Mouse (Mus musculus) lung, postnatal 14 days (tissue): ENCODE data around the gene Kif3a.

Source experiments
- DNase-seq: peaks from one replicate; pipeline ENCODE4 v3.0.0; 2021

The Kif3a gene

DNA sequence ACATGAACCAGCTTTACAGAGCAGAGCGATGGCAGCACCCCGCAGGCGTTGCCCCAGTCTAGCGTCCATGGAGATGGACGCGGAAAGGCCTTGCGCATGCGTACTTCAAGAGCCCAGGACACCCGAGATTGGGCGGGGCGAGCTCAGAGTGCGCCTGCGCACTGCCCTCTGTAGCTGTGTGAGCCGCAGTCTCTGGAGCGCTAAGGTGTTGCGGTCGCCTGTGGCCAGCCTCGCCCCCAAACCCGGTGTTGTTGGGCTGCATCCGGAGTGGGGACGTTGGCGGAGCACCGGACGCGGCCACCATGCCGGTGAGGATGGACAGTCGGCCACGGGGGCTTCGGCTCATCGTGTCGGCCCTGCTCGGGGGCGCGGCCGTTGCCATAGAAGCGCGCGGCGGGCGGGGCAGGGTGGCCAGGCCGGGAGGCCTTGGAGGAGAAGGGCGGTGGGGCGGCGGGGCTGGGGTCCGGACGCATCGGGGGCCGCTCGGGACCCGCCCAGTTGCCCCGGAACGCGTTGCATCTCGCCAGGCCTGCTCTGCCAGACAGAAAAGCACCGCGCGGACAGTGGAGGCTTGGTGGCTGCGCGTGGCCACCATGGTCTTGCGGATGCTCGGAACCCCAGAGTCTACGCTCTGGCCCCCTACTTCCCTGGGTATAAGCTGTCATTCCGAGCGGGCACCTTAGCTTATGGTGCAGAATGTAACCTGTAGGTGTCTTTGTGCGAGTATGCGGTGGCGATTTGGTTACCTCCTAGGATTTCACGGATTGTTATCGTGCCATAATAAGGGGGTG lies at the start of gene Kif3a:
TSS of gene Kif3a (plus strand) at position 156 of the 791 bp plus-strand sequence.
- peak; percentile 95 for DNase-seq

DNA sequence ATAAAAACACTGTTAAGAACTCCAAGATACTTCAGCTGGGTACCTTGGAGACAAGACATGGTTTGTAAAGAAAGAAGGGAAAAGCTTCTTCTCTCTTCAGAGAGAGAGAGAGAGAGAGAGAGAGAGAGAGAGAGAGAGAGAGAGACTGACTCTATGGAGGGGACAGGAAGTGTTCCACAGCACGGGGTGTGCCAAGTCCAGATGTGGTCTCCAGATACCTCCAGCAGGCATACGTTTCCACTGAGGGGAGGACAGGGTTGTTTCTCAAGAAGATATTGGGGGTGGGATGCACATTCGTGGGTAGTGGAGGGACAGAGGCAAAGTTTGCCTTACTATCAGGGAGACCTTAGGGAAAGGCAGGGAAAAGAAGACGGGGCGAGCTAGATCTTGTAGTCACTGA lies 48.4 kb upstream of the Kif3a start:
- DNase-seq, result no peak

DNA sequence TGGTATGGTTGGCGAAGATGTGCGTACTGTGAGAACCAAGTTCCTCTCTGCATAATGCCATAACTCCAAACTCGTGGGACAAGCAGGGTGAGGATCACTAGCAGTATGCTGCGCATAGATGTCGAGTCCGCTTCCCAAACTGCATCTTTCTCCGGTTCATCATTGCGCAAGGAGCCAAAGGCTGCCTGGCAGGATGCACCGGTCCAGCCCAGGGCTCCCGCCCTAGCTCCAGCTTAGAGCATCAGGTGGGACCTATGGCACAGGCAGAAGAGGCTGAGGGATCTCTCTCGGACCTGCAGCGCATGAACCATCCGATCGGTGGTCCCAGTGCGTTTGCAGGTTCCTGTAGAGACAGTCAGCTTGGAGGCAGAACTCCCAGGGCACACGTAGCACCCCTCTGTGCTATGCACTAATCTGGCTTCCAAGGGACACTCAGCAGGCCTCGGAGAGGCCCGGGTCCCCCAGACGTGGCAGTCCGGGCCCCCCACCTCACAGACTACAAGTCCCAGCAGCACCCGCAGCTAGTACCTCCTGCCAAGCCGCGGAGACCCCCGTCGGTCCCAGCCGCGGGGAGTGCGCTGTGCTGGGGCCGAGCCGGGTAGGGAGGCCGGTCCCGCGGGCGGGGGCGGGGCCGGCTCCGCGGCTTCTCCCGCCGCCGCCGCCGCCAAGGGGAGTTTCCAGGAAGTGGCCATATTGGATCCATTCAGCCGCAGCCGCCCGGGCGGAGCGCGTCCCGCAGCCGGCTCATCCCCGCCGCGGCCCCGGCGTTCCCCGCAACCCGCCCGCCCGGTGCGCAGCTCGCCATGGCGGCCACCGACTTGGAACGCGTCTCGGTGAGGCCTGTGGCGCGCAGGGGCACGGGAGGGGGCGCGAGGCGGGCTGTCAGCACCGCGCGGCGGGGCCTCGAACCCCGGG lies 47.7 kb upstream of the Kif3a start, which contains the start of gene Sept8:
TSS of gene Sept8 (plus strand) at position 51 of the 915 bp plus-strand sequence.
- DNase-seq, result peak; percentile 68

DNA sequence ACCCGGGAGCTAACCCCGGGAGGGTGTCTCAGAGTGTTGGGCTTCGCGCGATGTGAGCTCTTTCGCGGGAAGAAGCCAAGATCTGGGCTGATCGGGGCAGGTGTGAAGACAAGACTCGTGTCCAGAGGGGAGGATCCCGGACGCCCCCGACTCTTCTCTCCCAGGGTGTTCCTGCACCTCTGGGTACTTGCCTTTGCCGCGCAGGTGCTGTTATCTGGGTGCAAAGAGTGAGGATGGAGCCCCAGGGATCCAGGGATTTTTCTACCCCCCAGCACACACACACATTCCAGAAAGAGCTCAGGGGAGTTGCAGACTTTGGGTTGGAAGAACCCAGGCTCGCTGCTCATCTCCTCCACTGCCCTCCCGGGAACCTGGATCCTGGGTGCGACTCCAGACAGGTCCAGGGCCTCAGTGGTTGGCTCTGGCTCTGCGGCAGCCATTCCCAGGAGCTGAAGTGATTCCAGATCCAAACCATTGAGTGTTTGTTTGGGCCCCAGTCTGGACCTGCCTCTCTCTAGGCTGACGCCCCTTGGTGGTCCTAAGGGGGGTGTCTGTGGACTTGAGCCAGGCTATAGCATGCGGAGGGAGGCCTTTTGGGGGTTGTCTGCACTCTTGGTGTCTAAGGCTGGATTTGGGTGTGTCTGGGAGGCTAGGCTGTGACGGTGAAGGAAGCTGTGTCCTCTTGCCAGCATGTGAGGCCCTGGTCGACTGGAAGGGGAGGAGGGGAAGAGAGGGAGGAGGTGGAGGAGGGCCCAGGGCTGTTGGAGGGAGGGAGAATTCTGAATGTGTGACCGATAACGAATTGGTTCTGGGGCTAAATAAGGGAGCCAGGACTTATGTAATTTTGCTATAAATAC lies 46.8 kb upstream of the Kif3a start:
- peak; percentile 67 for DNase-seq

DNA sequence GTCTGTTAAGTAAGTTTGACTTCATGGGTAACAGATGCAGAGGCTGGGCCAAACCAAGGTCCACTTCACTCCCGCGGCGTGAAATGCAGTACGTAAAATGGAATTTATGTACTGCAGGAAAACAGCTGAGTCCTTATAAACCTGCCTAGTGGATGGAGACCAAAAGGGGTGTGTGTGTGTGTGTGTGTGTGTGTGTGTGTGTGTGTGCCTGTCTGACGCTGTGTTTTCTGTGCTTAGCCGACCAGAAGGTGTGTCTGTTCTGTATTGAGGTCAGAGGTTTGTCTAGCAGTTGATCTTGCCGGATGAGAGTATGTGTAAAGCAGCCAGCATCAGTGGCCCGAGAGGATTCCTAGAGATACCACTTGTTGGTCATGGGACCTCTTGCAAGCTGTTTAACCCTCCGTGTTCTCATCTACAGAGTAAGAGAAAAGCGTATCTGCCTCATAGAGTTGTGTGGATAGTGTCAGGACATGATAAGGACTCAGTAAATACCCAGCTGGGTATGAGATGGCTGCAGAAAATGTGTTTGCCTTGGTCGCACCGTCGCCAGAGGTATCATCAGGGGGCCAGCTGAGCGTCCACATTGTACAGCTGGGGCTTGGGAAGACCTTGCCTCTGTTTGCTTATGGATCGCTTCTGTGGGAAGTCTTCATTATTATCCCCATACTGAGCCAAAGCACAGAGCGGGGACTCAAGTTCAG lies 45.9 kb upstream of the Kif3a start:
- DNase-seq, result no peak

DNA sequence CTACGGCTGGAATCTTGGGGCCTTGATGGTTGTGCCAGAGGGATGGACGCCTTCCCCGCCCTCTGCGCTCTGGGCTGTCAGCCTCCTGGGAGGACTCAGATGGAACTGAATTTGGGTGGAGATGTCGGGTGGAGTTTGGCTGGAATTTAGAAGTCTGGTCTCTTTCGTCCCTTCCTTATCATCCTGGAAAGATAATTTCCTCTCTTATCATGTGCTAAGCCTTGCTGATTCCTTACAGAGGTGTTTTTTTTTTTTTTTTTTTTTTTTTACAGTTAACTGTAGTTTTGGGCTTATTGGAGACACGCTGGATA lies 45.4 kb upstream of the Kif3a start:
- DNase-seq, result no peak

DNA sequence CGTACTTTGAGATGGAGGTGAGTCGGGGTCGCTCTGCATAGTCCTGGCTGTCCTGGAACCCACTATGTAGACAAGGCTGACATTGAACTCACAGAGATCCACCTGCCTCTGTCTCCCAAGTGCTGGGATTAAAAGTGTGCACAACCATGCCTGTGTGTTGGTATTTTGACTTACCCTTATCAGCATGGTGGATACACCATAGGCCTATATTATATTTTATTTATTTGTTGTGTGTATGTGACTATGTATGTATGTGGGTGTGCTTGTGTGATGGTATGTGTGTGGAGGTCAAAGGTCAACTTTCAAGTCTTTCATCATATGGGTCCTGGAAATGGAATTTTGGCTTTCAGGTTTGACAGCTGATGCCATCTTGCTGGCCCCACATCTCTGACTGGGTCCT lies 44.8 kb upstream of the Kif3a start:
- DNase-seq, result no peak

DNA sequence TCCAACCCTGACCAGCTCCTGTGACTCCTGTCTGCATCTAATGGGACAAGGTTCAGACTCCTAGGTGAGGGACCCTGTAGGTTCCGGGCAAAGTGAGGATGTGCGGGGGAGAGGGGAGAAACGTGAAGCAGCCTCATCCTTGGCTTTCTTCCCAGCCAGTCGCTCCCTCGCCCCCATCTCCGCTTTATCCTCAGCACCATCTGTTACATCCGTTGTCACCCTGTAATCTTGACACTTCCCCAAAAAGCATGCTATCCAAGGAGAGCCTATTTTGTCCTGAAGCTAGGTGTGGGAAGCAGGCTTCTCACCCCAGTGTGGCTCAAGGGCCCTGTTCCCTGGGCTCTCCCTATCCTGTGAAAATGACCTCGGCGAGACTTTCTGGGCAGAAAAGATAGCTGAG lies 44.2 kb upstream of the Kif3a start:
- no peak for DNase-seq

DNA sequence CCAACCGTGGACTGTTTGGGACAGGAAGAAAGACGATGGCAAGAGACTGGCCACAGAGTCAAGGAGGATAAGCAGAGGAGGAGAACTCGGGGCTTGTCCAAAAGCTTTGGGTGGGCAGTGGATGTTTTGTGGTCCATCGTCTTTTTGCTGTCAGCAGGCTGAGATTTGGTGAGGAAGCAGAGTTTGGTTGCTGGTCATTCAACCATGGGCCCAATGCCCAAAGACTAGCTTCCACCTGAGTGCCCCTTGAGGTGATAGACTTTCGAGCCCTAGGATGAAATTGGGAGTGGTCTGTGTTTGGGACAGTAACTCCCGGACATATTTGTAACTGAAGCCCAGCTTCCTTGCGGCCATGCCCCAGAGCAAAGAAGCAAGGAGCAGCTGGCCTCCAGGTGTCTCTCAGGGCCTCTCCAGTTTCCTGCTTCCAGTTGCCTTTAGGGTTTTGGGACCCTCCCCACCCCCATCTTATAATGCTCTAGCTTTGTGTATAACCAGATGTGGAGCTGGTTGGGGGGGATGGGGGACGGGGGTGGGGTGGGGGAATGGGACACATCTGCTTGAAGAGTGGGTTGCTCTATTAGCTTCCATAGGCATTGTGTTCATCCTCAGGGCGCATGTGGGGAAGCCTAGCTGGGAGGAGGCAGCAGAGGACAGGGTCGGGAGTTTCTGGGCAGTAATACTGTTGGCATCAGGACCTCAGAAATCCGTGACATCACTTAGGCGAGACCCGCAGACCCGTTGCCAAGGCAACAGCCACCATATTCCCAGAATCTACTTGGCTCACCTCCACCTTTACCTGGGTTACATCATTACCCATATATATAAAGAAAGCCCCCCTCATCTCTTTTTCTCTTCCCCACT lies 43.4 kb upstream of the Kif3a start:
- DNase-seq, result no peak

DNA sequence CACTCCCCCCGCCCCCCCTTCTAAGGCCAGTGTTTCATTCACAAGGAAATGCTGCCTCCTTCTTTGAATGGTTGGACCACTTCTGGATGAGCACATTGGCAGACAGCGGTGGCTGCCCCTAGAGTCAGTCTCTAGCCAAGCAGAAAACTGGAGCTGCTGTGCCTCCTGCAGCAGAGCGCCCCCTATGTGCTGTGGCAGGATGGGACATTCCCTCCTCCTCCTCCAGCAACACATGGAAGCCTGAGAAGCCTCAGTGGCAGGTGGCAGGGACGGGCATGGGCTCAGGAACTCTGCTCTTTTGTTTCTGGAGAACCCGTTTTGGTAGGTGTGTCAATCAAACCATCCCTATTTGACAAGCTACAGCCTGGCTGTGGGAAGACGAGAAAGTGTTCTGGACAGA lies 42.3 kb upstream of the Kif3a start:
- DNase-seq, result peak; percentile 46

DNA sequence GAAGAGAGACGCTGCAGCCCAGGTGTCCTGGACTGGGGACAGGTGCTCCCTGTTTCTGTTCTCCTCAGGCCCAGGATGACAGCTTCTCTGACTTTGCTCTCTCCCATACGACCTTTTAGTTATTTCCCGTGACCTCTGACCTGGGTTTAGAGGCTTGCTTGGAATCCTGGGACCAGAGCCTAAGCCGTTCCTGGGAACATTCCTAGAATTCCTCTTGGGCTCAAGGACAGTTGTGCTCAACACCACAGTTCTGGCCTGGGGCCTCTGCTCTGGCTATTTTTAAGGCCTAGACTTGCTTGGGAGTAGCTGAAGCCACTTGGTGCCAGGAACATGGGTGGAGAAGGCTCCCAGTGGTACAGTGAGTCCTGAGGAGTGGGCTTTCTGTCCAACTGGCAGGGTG lies 41.7 kb upstream of the Kif3a start:
- peak; percentile 61 for DNase-seq

DNA sequence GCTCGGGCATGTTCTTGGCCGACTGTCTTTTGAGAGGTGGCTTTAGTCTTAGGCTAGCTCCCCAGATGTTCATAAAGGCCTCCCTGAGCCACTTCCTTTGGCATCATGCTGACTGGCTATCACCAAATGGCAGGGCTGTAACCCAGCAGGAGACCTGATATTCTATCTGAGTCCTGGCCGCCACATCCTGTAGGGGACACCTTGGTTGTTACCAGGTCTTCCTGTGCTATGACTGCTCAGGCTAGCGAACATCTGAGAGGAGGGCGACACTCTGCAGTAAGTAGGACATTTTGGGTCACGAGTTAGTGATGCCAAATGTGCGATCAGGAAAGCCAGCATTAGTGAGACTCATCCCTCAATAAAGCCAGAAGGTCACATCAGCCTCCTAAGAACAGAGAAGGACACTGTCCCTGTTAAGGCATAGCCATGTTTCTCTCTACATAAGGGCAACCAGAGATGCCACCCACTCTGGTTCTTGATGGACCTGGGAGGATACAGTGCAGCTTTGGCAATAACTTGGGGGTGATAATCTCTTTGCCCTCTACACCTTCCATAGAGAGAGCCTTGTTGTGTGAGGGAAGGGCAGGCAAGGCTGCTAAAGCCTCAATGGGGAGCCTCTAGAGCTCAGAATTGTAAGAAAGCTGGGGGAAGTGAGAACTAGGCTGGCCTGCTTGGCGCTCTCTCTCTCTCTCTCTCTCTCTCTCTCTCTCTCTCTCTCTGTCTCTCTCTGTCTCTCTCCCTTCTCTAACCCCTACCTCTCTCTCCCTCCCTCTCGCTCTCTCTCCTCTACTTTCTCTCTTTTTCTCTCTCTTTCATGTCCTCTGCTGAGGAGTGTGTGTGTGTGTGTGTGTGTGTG lies 38.6 kb upstream of the Kif3a start:
- no peak for DNase-seq

DNA sequence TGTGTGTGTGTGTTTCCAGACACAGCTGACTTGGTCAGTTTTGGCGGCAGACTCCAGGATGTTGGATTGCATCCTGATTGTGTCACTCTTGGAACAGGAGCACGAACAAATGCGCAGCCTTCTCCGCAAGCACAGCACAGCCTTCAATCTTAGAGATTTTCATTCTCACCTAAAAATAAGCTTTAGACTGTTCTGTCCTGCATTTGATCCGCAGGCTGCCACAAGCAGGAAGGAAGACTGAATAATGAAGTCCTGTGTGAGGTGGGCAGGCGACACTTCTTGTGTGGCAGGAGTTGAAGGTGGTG lies 38.0 kb upstream of the Kif3a start:
- peak; percentile 68 for DNase-seq

DNA sequence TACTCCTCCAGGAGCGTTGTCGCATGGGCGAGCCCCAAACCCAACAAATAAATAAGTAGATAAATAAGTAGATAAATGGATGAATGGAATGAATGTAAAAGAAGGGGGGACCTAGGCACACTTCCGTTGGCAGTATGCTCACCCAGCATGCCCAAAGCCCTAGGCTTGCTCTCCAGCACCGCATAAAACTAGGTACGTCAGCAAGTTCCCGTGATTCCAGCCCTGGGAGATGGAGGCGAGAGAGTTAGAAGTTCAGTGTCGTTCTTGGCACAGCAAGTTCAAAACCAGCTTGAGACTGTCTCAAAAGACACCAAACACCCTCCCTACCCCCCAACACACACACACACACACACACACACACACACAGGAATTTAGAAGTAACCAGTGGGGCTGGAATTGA lies 37.2 kb upstream of the Kif3a start:
- DNase-seq, result no peak

DNA sequence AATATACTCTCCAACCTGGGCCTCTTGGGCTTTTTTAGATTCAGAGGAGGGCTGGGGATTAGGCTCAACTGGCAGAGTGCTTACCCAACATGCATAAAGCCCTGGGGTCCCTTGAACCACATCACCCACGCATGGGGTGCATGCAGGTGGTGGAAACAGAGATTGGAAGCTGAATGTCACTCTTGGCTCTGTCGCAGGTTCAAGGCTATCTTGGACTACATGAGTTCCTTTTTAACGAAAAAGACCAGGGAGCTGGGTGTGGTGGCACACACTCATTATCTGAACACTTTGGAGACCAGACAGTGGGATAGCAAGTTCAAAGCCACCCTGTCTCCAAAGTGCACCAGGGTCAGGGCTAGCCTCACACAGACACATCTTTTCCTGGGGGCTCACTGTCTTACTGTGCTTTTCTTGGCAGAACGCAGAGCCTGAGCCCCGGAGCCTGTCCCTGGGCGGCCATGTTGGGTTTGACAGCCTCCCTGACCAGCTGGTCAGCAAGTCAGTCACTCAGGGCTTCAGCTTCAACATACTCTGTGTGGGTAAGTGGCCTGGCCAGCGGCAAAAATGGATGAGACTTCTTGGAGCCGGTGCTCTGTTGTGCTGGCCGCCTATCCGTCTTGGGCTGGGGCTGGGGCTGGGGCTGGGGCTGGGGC lies 35.5 kb upstream of the Kif3a start:
- DNase-seq, result no peak

DNA sequence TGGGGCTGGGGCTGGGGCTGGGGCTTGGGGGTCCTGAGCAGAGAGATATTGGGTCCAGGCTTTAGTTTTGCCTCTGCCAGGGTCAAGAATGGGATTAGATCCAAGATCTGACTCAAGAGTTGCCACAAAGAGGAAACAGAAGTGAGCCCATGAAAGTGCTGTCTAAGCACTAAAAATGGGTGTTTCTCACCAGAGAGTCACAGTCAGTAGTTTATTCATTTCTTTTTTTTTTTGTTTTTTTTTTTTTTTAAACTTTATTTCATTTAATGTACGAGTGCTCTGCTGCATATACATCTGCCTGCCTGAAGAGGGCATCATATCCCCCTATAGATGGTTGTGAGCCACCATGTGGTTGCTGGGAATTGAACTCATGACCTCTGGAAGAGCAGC lies 35.0 kb upstream of the Kif3a start:
- DNase-seq, result no peak

DNA sequence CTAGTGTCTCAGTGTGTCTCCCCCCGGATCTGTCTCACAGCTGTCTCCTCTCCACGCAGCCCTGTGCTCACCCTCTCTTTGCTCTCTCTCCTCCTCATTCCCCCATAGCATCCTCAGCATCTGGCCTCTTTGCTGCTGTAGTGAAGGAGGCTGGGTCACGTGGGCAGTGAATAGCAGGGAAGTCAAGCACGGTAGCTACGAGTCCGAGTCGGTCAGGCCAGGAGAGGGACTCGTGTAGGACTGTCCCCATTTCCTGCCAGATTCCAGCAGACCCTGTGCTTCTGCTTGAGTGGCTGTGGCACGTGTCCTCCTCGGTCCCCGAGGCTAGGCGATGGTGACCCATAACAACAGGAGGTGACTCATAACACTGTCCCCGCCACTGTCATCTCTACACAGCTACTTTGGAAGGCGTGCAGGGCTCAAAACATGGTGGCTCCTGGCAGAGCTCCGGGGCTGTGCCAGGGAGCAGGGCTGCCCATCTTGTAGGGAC lies 28.1 kb upstream of the Kif3a start:
- DNase-seq, result no peak

DNA sequence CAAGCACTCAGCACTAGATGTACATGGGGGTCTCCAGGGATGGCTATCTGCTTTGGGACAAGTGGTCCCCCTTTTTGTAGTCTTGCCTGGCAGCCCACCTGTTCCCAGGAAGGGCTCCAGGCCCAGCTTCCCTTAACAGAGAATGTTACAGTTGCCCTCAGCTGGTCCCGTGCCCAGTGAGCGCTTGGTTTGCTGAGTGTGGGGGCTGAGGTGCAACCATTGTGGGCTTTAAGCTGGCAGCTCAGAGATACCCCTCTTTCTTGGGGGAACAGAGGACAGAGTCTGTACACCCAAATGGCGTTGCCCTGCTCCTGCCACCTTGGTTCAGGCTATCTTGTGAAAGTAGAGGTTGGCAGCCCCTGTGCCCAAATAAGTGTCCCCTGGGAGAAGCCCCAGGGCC lies 26.8 kb upstream of the Kif3a start:
- DNase-seq, result no peak

DNA sequence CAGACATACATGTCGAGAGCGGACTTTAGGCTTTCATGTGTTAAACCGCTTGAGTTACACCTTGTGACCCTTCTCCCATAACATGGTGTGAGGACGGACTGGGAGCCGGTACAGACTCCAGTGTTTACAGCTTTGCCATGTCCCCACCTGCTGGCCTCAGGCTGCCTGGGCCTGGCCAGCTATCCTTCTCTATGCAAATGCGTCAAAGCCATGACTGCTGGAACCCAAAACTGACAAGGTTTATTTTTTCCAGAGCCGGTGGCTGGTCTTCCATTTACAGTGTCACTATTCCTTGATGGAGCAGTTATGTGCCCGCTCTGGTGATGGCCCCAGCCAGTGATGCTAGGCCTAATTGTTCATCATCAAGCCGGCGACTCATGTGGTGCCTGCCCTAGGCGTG lies 26.0 kb upstream of the Kif3a start:
- DNase-seq, result no peak

DNA sequence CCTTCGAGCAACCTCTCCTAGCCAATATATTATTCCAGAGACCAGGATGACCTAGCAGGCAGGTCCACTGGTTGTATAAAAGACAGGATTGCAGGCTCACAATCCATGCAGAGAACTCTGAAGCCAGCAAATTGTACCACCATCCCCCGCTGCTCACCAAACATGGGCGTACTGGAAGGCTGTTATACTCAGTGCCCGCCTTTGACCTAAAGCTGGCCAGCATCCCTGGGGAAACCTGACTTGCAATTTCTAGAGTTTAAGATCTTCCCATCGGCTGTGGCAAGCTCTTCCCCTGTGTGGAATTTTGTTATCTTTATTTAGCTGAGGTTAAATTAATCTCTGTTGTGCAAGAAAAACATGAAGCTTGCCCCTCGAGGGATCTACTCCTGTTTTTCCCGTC lies 24.2 kb upstream of the Kif3a start:
- no peak for DNase-seq
